ENCODE assay signal across 20 mouse cellular contexts in the genomic region with DNA sequence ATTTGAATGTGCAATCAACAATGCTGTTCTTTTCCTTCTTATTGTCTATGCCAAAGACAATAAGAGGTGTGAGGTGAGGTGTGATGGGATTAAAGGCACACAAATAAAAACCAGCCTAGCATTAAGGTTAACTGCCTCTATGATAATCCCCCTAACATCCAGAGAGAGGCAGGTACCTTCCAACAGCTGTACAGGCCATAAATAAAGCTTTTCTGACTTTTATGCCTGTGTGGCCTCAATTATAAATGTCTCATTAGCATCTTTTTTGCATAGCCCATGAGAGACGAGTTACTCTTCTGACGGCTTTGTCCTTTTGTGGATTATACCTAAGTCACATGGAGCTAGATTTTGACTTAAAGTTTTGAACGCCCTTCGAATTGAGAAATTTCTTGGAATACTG.
"Had no signal": no experiment of that assay in that cellular context is flagged by ENCODE, and none has a peak within 500 bp of the region (broad histone marks: within the 10 kb centered on the region; RNA-seq: fewer than 3 reads in every experiment).

No protein-coding gene starts in this region.

- H3K9me3 ChIP-seq: liver, embryonic 13.5 days; liver, embryonic 15.5 days; lung, embryonic 15.5 days; megakaryocyte, embryonic 14.5 days; midbrain, embryonic 12.5 days had no signal

- H3K4me2 ChIP-seq: liver, embryonic 13.5 days; liver, embryonic 15.5 days; lung, embryonic 15.5 days; midbrain, embryonic 12.5 days had no signal

- H3K4me3 ChIP-seq: liver, embryonic 13.5 days; liver, embryonic 15.5 days; lung, embryonic 15.5 days; megakaryocyte, embryonic 14.5 days; midbrain, embryonic 12.5 days; myocyte had no signal

- ATAC-seq: liver, postnatal 0 days; lung, postnatal 0 days; midbrain, embryonic 16.5 days had no signal

- H3K4me1 ChIP-seq: lung, embryonic 15.5 days; midbrain, embryonic 12.5 days had no signal

- DNase-seq: liver, embryonic 13.5 days; liver, postnatal 0 days; lung, adult 2 months; lung, postnatal 14 days; retina, postnatal 1 day; right cerebral cortex, adult 18-20 months; right cerebral cortex, postnatal 25 days; right cerebral cortex, postnatal 4 days; spleen, adult 18-20 months; thymus, adult 18-20 months; thymus, postnatal 14 days; thymus, postnatal 36 days had no signal

- H3K27me3 ChIP-seq: lung, embryonic 15.5 days; megakaryocyte, embryonic 14.5 days; midbrain, embryonic 12.5 days had no signal

- H3K27ac ChIP-seq: liver, embryonic 15.5 days; lung, embryonic 15.5 days; macrophage; midbrain, embryonic 12.5 days had no signal

- H3K36me3 ChIP-seq: liver, embryonic 13.5 days; liver, embryonic 15.5 days; lung, embryonic 15.5 days; midbrain, embryonic 12.5 days had no signal

- H3K9ac ChIP-seq: liver, embryonic 13.5 days; liver, embryonic 15.5 days; liver, postnatal 0 days; lung, embryonic 15.5 days; midbrain, embryonic 12.5 days had no signal
